Comparison of ENCODE assay signal across 14 mouse cellular contexts in genomic region chr17:56413113-56413512, GRCm38 (mm10).
DNase-seq lines count a peak whose midpoint lies in the region; ATAC-seq lines count a peak whose summit lies in the region.
"Had no signal": no experiment of that assay in that cellular context is flagged by ENCODE, and none has a peak within 500 bp of the region (broad histone marks: within the 10 kb centered on the region; RNA-seq: fewer than 3 reads in every experiment).

No protein-coding gene starts in this region.

- H3K9ac ChIP-seq in forebrain, embryonic 15.5 days (replicated peaks), result no peak overlapping the region
- H3K9ac ChIP-seq in forebrain, embryonic 16.5 days (replicated peaks; ENCODE audit: low read depth, low read length), result no peak overlapping the region
- no peak overlapping the region for H3K9ac ChIP-seq in midbrain, embryonic 11.5 days (ENCODE audit: low read length)
- H3K9ac ChIP-seq: embryonic facial prominence, embryonic 15.5 days; forebrain, embryonic 12.5 days; kidney, embryonic 15.5 days; limb, embryonic 12.5 days; liver, embryonic 15.5 days had no signal

- H3K27ac ChIP-seq in forebrain, embryonic 15.5 days (replicated peaks), result 0 out of 2 replicates have a peak overlapping the region, but pooled peaks have one; percentile 2
- no peak overlapping the region for H3K27ac ChIP-seq in forebrain, embryonic 16.5 days (ENCODE audit: low read length)
- H3K27ac ChIP-seq in midbrain, embryonic 11.5 days (ENCODE audit: low read depth, low read length), result no peak overlapping the region
- H3K27ac ChIP-seq: embryonic facial prominence, embryonic 15.5 days; forebrain, embryonic 12.5 days; kidney, embryonic 15.5 days; limb, embryonic 12.5 days; liver, embryonic 15.5 days had no signal

- no peaks in the 10 kb centered on the region for H3K9me3 ChIP-seq in forebrain, embryonic 15.5 days
- no peaks in the 10 kb centered on the region for H3K9me3 ChIP-seq in forebrain, embryonic 16.5 days (ENCODE audit: control insufficient read depth, low read length)
- no peaks in the 10 kb centered on the region for H3K9me3 ChIP-seq in midbrain, embryonic 11.5 days (ENCODE audit: control insufficient read depth, low read length)
- H3K9me3 ChIP-seq: embryonic facial prominence, embryonic 15.5 days; forebrain, embryonic 12.5 days; kidney, embryonic 15.5 days; limb, embryonic 12.5 days; liver, embryonic 15.5 days had no signal

- peaks cover 85% of the 10 kb centered on the region for H3K36me3 ChIP-seq in forebrain, embryonic 15.5 days
- H3K36me3 ChIP-seq in forebrain, embryonic 16.5 days (ENCODE audit: control insufficient read depth, insufficient read depth), result peaks cover 70% of the 10 kb centered on the region
- peaks cover 58% of the 10 kb centered on the region for H3K36me3 ChIP-seq in midbrain, embryonic 11.5 days (ENCODE audit: control insufficient read depth, insufficient read depth, low read length)

- H3K27me3 ChIP-seq in forebrain, embryonic 15.5 days, result no peaks in the 10 kb centered on the region
- no peaks in the 10 kb centered on the region for H3K27me3 ChIP-seq in forebrain, embryonic 16.5 days (replicated peaks; ENCODE audit: control insufficient read depth, insufficient read depth, low read length)
- H3K27me3 ChIP-seq in midbrain, embryonic 11.5 days (ENCODE audit: control insufficient read depth, insufficient read depth, low read length), result no peaks in the 10 kb centered on the region
- H3K27me3 ChIP-seq: embryonic facial prominence, embryonic 15.5 days; forebrain, embryonic 12.5 days; kidney, embryonic 15.5 days; limb, embryonic 12.5 days; liver, embryonic 15.5 days had no signal

- peaks cover 10% of the 10 kb centered on the region for H3K4me1 ChIP-seq in forebrain, embryonic 15.5 days
- peaks cover 11% of the 10 kb centered on the region for H3K4me1 ChIP-seq in forebrain, embryonic 16.5 days (replicated peaks; ENCODE audit: control insufficient read depth, insufficient read depth, low read length)
- peaks cover 4% of the 10 kb centered on the region; the same call in 1 of the 2 replicates for H3K4me1 ChIP-seq in midbrain, embryonic 11.5 days (ENCODE audit: control insufficient read depth, insufficient read depth, low read length)

- H3K4me2 ChIP-seq in forebrain, embryonic 15.5 days (replicated peaks), result no peak overlapping the region
- no peak overlapping the region for H3K4me2 ChIP-seq in forebrain, embryonic 16.5 days (ENCODE audit: low read length)
- no peak overlapping the region for H3K4me2 ChIP-seq in midbrain, embryonic 11.5 days
- H3K4me2 ChIP-seq: embryonic facial prominence, embryonic 15.5 days; forebrain, embryonic 12.5 days; kidney, embryonic 15.5 days; limb, embryonic 12.5 days; liver, embryonic 15.5 days had no signal

- no peak overlapping the region for H3K4me3 ChIP-seq in forebrain, embryonic 15.5 days
- H3K4me3 ChIP-seq in forebrain, embryonic 16.5 days (replicated peaks; ENCODE audit: low read length), result no peak overlapping the region
- H3K4me3 ChIP-seq in midbrain, embryonic 11.5 days (ENCODE audit: low read depth, low read length), result no peak overlapping the region
- H3K4me3 ChIP-seq: embryonic facial prominence, embryonic 15.5 days; forebrain, embryonic 12.5 days; kidney, embryonic 15.5 days; limb, embryonic 12.5 days; liver, embryonic 15.5 days had no signal

- DNase-seq in urinary bladder, postnatal 14 days (ENCODE audit: low spot score), result peak; percentile 27
- no peak for DNase-seq in urinary bladder, postnatal 10 days (ENCODE audit: low spot score)
- peak; percentile 73 to 76 for DNase-seq in cerebellum, postnatal 14 days
- no peak for DNase-seq in midbrain, embryonic 11.5 days (ENCODE audit: low spot score, missing footprints)
- DNase-seq in gastrocnemius, postnatal 10 days, result no peak
- DNase-seq: thymus, postnatal 36 days had no signal

- 67% methylated on average over 13 of the region's 13 CpGs for WGBS in forebrain, embryonic 15.5 days
- 72% methylated on average over 13 of the region's 13 CpGs for WGBS in forebrain, embryonic 16.5 days
- 87% methylated on average over 13 of the region's 13 CpGs for WGBS in midbrain, embryonic 11.5 days

- ATAC-seq in forebrain, embryonic 15.5 days (replicated peaks), result no peak
- no peak for ATAC-seq in forebrain, embryonic 16.5 days
- no peak for ATAC-seq in midbrain, embryonic 11.5 days (ENCODE audit: low FRiP score)
- ATAC-seq: inflammation-experienced regulatory T-cells, adult 6 months had no signal

Comparison
In these comparisons a context has a peak if more than half of its experiments do, and no peak if none do; other contexts are left out.
1. DNase-seq: peak in urinary bladder, postnatal 14 days (single experiment) and cerebellum, postnatal 14 days (2 of 2); none in urinary bladder, postnatal 10 days (single experiment), midbrain, embryonic 11.5 days (single experiment) and gastrocnemius, postnatal 10 days (single experiment).